Mouse (Mus musculus) E14TG2a.4 (cell line): ENCODE data around the gene Zfp663.

ENCODE experiments used
- CTCF ChIP-seq: conservative IDR thresholded peaks from 2 replicates; pipeline ENCODE4 v1.5.1; 2014; ENCODE audit warnings: low read length
- NANOG ChIP-seq: IDR thresholded peaks from 2 replicates; pipeline ENCODE4 v1.6.1; 2014; ENCODE audit warnings: borderline replicate concordance, low read length, mixed read lengths
- POU5F1 ChIP-seq: IDR thresholded peaks from 2 replicates; pipeline ENCODE4 v1.6.1; 2014; ENCODE audit warnings: low read length, borderline replicate concordance

DNA sequence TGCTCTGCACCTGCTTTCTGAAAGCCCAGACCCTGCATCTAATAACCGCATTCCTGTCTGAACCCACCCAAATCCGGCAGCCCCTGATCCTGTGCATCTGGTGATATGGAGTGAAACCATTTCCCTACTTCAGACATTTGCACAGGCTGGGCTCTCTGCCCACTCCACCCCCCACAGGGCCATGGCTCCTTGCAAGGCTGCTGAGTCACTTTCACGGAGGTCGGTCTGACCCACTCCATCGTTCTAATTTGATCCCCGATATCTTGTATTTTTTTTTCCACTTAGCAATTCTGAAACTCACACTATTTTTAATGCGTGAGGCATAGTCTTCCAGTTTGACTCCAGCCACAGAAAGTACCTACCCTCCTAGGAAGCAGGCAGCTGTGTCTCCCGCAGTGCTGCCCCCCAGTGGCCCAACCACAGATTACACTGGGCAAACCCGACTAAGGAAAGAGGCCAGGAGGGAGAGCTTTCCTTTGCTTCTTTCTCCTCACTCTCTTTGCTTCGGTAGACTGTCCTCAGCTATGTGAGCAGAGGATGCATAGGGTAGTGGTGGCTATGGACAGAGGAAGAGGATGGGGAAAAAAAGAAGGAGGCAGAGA, 39.3 kb upstream of the Zfp663 start:
- TF ChIP-seq CTCF (peak; percentile 86), POU5F1 (no peak), NANOG (no peak)
